In genomic region chr13:36533966-36534540, GRCm38 (mm10) we compare ENCODE assay signal across 16 mouse cellular contexts.
DNase-seq lines count a peak whose midpoint lies in the region; ATAC-seq and TF ChIP-seq lines count a peak whose summit lies in the region.
"Had no signal": no experiment of that assay in that cellular context is flagged by ENCODE, and none has a peak within 500 bp of the region (broad histone marks: within the 10 kb centered on the region; RNA-seq: fewer than 3 reads in every experiment).

No protein-coding gene starts in this region.

- TF ChIP-seq CTCF in lung, postnatal 0 days (IDR thresholded peaks at IDR 0.05) = no peak

- 60% methylated on average over 8 of the region's 8 CpGs for WGBS in lung, postnatal 0 days

- ATAC-seq in lung, postnatal 0 days = no peak
- ATAC-seq: activated CD4-positive, CD25-positive, alpha-beta regulatory T cell, adult 4 months had no signal

- no peaks in the 10 kb centered on the region for H3K36me3 ChIP-seq in lung, postnatal 0 days (ENCODE audit: insufficient read depth, low read length)
- H3K36me3 ChIP-seq: neural tube, embryonic 13.5 days had no signal

- H3K4me2 ChIP-seq in lung, postnatal 0 days (replicated peaks; ENCODE audit: low read depth, low read length) = no peak overlapping the region
- H3K4me2 ChIP-seq: heart, embryonic 11.5 days; neural tube, embryonic 13.5 days had no signal

- H3K9ac ChIP-seq in lung, postnatal 0 days (replicated peaks; ENCODE audit: low read depth) = no peak overlapping the region
- H3K9ac ChIP-seq: liver, embryonic 14.5 days; neural tube, embryonic 13.5 days had no signal

- peak; percentile 20 to 45 for DNase-seq in cerebellum, postnatal 14 days
- DNase-seq in cerebellum, adult 9-11 months = no peak
- DNase-seq in lung, postnatal 0 days (ENCODE audit: low spot score) = peak; percentile 21
- DNase-seq in lung, adult 18-20 months = no peak
- peak; percentile 34 for DNase-seq in kidney, postnatal 14 days
- no peak for DNase-seq in adrenal gland, adult 18-20 months (ENCODE audit: low spot score in 2 of 2)
- no peak for DNase-seq in right cerebral cortex, adult 2 months (ENCODE audit: low spot score in 2 of 2)
- no peak for DNase-seq in layer of hippocampus, postnatal 36 days
- DNase-seq: B cell, adult 2 months; cerebellum, adult 18-20 months; gastrocnemius, postnatal 25 days; lung, postnatal 4 days had no signal

- H3K9me3 ChIP-seq in lung, postnatal 0 days (ENCODE audit: low read length) = no peaks in the 10 kb centered on the region
- H3K9me3 ChIP-seq: neural tube, embryonic 13.5 days had no signal

- no peak overlapping the region for H3K27ac ChIP-seq in lung, postnatal 0 days (ENCODE audit: low read length)
- H3K27ac ChIP-seq: liver, embryonic 14.5 days; neural tube, embryonic 13.5 days had no signal

- H3K4me3 ChIP-seq in lung, postnatal 0 days (ENCODE audit: low read depth, low read length) = no peak overlapping the region
- H3K4me3 ChIP-seq: neural tube, embryonic 13.5 days had no signal

- no peaks in the 10 kb centered on the region for H3K27me3 ChIP-seq in lung, postnatal 0 days (replicated peaks; ENCODE audit: insufficient read depth, low read length)
- H3K27me3 ChIP-seq: neural tube, embryonic 13.5 days had no signal

- TF ChIP-seq EP300 in lung, postnatal 0 days (IDR thresholded peaks at IDR 0.05) = no peak

- H3K4me1 ChIP-seq in lung, postnatal 0 days (ENCODE audit: insufficient read depth, low read depth, low read length) = no peaks in the 10 kb centered on the region

Comparison
In these comparisons a context has a peak if more than half of its experiments do, and no peak if none do; other contexts are left out.
1. DNase-seq: peak in cerebellum, postnatal 14 days (2 of 2), lung, postnatal 0 days (single experiment) and kidney, postnatal 14 days (single experiment); none in cerebellum, adult 9-11 months (single experiment), lung, adult 18-20 months (0 of 2), adrenal gland, adult 18-20 months (0 of 2), right cerebral cortex, adult 2 months (0 of 2) and layer of hippocampus, postnatal 36 days (0 of 2).